Mouse (Mus musculus) liver, adult 2 months (tissue): ENCODE results near the gene Zfp874a.
"Not testable (repeated sequence)": the region's sequence is repeated elsewhere in the genome, so short reads cannot be mapped to it uniquely, and the experiment has no call there.

ENCODE experiments used
- CTCF ChIP-seq: fragments of 200-500 bp; IDR thresholded peaks from 2 replicates; pipeline ENCODE4 v1.5.1; 2011; ENCODE audit warnings: low read depth, low read length, control low read depth
- POLR2A ChIP-seq: fragments of 200-500 bp; IDR thresholded peaks from 2 replicates; pipeline ENCODE4 v1.6.1; 2011; ENCODE audit warnings: low read length, control low read depth; ENCODE audit not compliant: insufficient read depth; ENCODE audit errors: extremely low read depth

DNA sequence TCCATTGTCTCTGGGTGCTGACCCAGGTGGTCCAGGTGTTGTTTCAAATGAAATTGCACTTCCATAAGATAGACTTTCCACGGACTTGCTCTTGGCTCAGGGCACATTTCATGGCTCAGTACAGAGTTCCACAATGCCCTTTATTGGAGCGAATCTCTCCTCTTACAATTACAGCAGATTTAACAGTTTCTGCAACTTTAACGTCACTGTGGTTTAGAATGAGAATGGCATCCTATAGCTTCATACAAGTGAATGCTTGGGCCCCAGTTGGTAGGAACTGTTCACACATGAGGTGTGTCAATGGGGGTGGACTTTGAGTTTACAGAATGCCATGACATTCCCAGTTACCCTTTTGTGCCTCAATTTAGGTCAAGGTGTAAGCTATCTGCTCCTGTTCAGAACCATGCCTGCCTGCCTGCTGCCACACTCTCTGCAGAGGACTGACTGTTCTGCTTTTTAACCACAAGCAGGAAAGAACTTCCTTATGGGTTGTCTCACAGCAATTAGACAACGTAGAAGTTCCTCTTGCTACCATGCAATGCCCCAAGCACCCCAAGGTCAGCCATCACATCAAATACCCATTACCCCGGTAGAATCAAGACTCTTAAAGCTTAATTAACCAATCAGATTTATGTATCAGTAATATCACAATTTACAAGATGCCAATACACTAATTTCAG is 12.2 kb upstream of the Zfp874a start:
- TF ChIP-seq POLR2A, CTCF: not testable (repeated sequence)
